Mouse (Mus musculus) fat pad, adult 2 months (tissue): ENCODE results near the gene B3gnt9.

Experiments used
- DNase-seq: peaks from one replicate; pipeline ENCODE4 v3.0.0-alpha.2; 2011; ENCODE audit warnings: low read depth, low spot score; ENCODE audit errors: extremely low read depth

B3gnt9 gene

GRCm38 (mm10) chr8:105282239-105282638, 27.3 kb upstream of the B3gnt9 start:
- no peak for DNase-seq

- DNase-seq, result no peak
Measured at GRCm38 (mm10) chr8:105281821-105282220, 26.9 kb upstream of the B3gnt9 start.

GRCm38 (mm10) chr8:105280567-105280966, 25.6 kb upstream of the B3gnt9 start:
- DNase-seq, result no peak

GRCm38 (mm10) chr8:105278911-105279334, 24.0 kb upstream of the B3gnt9 start:
- DNase-seq, result no peak

- no peak for DNase-seq
Measured at GRCm38 (mm10) chr8:105276292-105277120, 21.6 kb upstream of the B3gnt9 start.

- DNase-seq, result no peak
Measured at GRCm38 (mm10) chr8:105275840-105276239, 20.9 kb upstream of the B3gnt9 start, which contains the start of gene Nol3. Gene Nol3 (plus strand): TSS chr8:105276140.

GRCm38 (mm10) chr8:105275387-105275786, 20.4 kb upstream of the B3gnt9 start:
- no peak for DNase-seq

GRCm38 (mm10) chr8:105270916-105271186, 15.9 kb upstream of the B3gnt9 start:
- no peak for DNase-seq

- DNase-seq, result no peak
Measured at GRCm38 (mm10) chr8:105270101-105270915, 15.4 kb upstream of the B3gnt9 start.

- DNase-seq, result no peak
Measured at GRCm38 (mm10) chr8:105269461-105269947, 14.6 kb upstream of the B3gnt9 start, which contains the start of gene Hsf4. Gene Hsf4 (plus strand): TSS chr8:105269801.

GRCm38 (mm10) chr8:105269075-105269458, 14.1 kb upstream of the B3gnt9 start:
- no peak for DNase-seq

GRCm38 (mm10) chr8:105268342-105269074, 13.6 kb upstream of the B3gnt9 start:
- no peak for DNase-seq

GRCm38 (mm10) chr8:105266775-105267174, 11.8 kb upstream of the B3gnt9 start:
- DNase-seq, result no peak

- no peak for DNase-seq
Measured at GRCm38 (mm10) chr8:105265128-105265527, 10.2 kb upstream of the B3gnt9 start.

- no peak for DNase-seq
Measured at GRCm38 (mm10) chr8:105264024-105264982, 9.3 kb upstream of the B3gnt9 start, which contains the start of the genes Tradd and Fbxl8. Gene Tradd (minus strand): TSS chr8:105264609. Gene Fbxl8 (plus strand): TSS chr8:105264648.

GRCm38 (mm10) chr8:105263244-105263912, 8.4 kb upstream of the B3gnt9 start:
- no peak for DNase-seq

GRCm38 (mm10) chr8:105261326-105261980, 6.5 kb upstream of the B3gnt9 start:
- DNase-seq, result no peak

- DNase-seq, result no peak
Measured at GRCm38 (mm10) chr8:105260371-105261099, 5.6 kb upstream of the B3gnt9 start.
